Mouse (Mus musculus) heart, postnatal 10 days (tissue): ENCODE results near the gene Fntb. TPM values are rescaled to one million over a fixed set of nuclear protein-coding genes. Genes with fewer than 3 reads are reported as not detected.

ENCODE experiments used
- DNase-seq, 2 experiments: peaks; one replicate each; pipeline ENCODE4 v3.0.0; 2021
- intact Hi-C: fragments of 180-260 bp; cut with DNase I; formaldehyde crosslinking; loops from one replicate; pipeline ENCODE4 v1.15.1; 2025
- total RNA-seq, 2 experiments: library from RNA; stranded (reverse); gene quantifications; 2 replicates each; pipeline ENCODE4 v1.2.3; 2021

Fntb gene
- total RNA-seq, 2 experiments from 2014 or later: 14.7 to 15.4 TPM

DNA sequence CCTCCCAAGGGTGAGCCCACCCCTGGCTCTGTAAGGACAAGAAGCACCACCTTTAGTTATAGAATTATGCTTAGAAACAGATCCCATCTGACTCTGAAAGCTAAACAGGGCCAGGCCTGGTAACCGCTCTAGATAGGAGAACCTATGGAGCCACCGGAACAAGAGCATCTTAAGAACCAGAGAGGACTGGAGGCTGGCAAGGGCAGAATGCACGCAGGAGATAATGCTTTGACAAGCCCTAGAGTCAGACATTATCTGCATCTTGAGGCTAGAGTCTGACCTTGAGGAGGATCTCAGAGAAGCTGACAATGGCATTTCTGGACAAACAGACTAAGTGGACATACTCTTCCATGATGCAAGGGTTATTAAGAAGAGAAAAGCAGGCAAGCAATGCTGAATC, 182.1 kb downstream of the Fntb start:
- intact Hi-C loops: no loop called here
- no peak for DNase-seq

DNA sequence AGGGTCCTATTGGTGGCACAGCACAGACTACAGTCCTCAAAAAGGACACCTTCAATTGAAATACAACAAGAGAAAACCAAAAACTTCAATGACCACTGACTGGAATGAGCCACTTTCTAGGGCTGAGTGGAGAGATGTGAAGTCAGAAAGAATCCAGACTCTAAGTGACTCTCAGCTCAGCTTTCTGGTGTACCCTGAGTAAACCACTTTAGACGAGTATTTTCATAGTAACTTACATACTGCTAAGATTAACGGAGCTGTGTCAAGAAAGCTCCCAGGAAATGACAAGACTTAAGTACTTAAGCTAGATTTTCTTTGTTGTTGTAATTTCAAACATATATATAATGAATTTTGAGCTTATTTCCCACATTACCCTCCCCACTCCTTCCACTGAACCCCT, 182.8 kb downstream of the Fntb start:
- no peak for DNase-seq
- intact Hi-C loops: no loop called here

DNA sequence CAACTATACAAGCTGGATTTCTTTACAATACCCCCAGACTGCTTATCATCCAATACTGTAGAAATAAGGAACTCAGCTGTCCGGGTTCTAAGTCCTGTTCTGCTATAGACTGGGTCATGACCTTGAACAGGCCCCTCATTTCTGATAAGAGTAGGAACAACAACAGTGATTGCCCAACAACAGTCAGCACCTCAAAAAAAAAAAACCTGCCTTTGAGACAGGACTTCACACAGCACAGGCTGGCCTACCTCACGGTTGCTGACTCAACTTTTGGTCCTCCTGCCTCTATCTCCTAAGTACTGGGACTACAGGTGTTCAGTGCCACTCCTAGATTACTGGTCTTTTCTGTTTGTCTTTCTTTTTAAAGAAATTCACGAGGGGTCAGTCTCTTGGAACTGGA, 183.4 kb downstream of the Fntb start:
- intact Hi-C loops: no loop called here
- no peak for DNase-seq

DNA sequence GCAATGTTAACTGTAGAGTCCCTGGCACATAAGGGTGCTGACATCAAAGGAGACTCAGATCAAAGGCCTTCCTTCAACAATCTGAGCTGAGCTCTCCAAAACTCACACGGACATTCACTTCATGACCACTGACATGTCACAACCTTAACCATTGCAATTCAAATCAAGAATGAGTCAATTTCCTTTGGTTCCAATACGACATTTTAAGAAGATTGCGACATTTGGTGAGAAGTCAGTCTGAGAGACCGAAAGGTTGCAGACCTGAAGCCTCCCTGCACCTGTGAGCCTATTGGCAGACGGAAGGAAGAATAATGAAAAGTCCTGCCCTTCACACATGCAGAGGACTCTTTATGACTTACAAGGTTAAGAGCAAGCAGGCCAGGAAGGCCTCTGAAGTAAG, 184.9 kb downstream of the Fntb start:
- intact Hi-C loops: no loop called here
- no peak for DNase-seq

GRCm38 (mm10) chr12:76953750-76954363, 188.5 kb downstream of the Fntb start:
- DNase-seq: no peak
- intact Hi-C loops: no loop called here

GRCm38 (mm10) chr12:76954698-76955423, 189.5 kb downstream of the Fntb start:
- intact Hi-C loops: loop anchor here (5.0 kb wide), 2 partner anchors 58 to 78 kb away; no protein-coding TSS in a partner anchor

DNA sequence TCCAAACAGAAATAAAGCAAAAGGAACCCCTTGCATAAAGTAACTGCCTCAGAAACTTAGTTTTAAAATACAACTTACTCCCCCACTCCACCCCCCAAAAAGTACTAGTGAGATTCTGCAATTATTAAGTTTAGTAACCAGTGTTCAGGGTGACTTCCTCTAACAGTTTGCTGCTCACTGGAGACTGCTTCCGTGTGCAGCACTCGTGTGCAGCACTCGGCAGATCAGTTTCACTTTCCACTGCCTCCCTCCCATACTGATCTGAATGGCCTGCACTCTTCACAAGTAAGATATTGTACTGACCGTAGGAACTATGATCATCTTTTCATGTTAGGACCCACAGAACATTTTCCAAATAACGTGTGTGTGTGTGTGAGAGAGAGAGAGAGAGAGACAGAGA, 192.3 kb downstream of the Fntb start:
- peak in 1 of 2 experiments; percentile 42 for DNase-seq
- intact Hi-C loops: loop anchor here (5.0 kb wide), 2 partner anchors 60 to 80 kb away; no protein-coding TSS in a partner anchor

More at GRCm38 (mm10) chr12:76954698-76955423, 189.5 kb downstream of the Fntb start:
- peak; percentile 83 to 87 for DNase-seq

DNA sequence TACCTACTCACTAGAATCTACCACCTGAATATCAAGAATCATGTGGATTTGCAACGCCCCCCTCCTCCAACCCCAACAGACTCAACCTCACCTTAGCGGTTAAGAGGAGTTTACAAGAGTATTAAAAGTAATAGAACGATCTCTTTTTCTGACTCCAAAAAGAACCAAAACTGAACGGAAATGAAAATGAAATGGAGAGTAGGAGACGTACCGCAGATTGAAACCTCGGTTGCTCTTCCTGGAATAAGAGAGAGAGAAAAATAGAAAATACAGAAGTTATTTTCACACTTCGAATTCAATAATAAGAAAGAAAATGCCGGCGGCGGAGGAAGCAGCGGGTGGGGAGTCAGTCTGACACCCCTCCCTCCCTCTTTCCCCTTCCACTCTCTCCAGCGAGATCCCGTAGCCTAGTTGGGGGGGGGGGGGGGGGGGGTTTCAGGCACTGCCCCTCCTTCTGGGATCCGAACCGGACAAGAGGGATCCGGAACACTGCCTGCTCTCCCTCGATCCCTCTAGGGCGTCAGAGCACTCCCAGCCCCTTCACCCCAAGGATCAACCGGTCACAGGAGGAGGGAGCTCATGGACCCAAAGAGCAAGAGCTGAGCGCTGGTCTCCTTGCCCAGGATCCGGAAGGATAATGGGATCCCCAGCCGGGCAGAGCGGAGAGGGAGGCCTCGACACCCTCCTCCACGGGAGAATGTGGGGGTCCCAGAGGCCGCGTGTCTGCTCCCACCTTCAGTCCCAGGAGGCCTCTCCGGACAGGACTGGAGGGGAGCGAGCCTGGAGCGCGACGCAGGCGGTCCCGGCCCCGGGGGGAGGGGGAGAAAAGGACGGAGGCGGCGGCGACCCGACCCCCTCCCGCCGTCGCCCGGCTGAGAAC, 195.9 kb downstream of the Fntb start:
- intact Hi-C loops: no loop called here
- DNase-seq: no peak

- intact Hi-C loops: loop anchor here (2.0 kb wide), 1 partner anchor 123 kb away; no protein-coding TSS in a partner anchor
- DNase-seq: peak; percentile 100
Measured at GRCm38 (mm10) chr12:76961932-76962891, 196.8 kb downstream of the Fntb start, which contains the start of gene Max. Gene Max (minus strand): TSS chr12:76962201.

DNA sequence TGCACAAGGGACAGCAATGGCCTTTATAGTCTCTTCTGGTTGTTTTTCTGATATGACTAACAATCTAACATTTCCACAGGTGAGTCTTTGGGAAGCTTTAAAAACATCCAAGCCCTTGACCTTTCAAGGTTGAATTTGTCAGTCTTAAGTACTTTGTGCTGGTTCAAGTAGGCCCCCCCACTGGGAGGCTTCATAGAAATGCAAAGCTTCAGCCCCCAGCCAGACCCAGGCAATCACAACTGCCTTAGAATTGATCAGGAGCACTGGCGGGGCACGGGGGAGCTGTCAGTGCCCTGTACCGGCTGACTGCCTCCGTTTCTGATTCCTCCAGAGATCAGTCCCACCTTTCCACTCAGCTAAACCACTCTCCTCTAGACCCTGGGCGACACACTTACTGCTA, 199.7 kb downstream of the Fntb start:
- intact Hi-C loops: no loop called here
- no peak for DNase-seq

GRCm38 (mm10) chr12:76965876-76966275, 200.5 kb downstream of the Fntb start:
- DNase-seq: no peak
- intact Hi-C loops: no loop called here

Other genes with a start within 250 kb of the Fntb start
- 10 to 100 TPM; 22.7 to 24.6 TPM for gene Plekhg3, start 234.7 kb upstream of the Fntb start, total RNA-seq
- gene Sptb, start 55.0 kb upstream of the Fntb start, total RNA-seq: 10 to 100 TPM; 59.0 to 60.3 TPM
- gene Churc1, start 51 bp upstream of the Fntb start, total RNA-seq: 10 to 100 TPM; 77.9 to 91.3 TPM
- not detected for gene Gpx2, start 30.0 kb downstream of the Fntb start, total RNA-seq
- gene Rab15, start 57.3 kb downstream of the Fntb start, total RNA-seq: 1 to 10 TPM; 1.2 to 1.3 TPM
- 10 to 100 TPM; 43.6 to 61.0 TPM for gene Max, start 196.6 kb downstream of the Fntb start, total RNA-seq